9 mouse cellular contexts compared by ENCODE assay signal in the genomic region with DNA sequence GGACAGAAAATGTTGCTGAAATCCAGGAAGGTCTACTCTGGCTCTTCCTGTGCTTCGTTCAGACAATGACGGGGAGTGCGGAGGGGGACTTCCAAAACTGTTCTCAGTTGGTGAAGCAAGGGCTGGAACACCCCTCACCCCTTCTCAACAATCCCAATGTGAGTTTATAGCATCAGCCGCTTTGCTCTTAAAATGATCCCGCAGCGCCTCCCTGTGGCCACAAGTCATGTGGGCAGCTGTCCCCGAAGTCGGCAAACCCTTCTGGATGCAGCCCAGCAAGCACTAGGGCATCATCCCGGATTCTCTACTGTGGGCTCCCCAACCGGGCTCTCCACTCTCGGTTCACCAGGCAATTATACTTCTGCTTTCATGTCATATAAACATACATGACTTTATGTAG. TPM values are rescaled to one million over a fixed set of nuclear protein-coding genes. Genes with fewer than 3 reads are reported as not detected.
DNase-seq lines count a peak whose midpoint lies in the region; ATAC-seq lines count a peak whose summit lies in the region.
"Had no signal": no experiment of that assay in that cellular context is flagged by ENCODE, and none has a peak within 500 bp of the region (broad histone marks: within the 10 kb centered on the region; RNA-seq: fewer than 3 reads in every experiment).

No protein-coding gene starts in this region.

- H3K9ac ChIP-seq in lung, embryonic 16.5 days (ENCODE audit: low read length) = no peak overlapping the region
- H3K9ac ChIP-seq: limb, embryonic 15.5 days had no signal

- no peak overlapping the region for H3K27ac ChIP-seq in lung, embryonic 16.5 days (ENCODE audit: low read length)
- H3K27ac ChIP-seq: limb, embryonic 15.5 days had no signal

- peaks cover 5% of the 10 kb centered on the region for H3K4me1 ChIP-seq in lung, embryonic 16.5 days (replicated peaks; ENCODE audit: control insufficient read depth, insufficient read depth, low read length)

- H3K4me2 ChIP-seq in lung, embryonic 16.5 days (ENCODE audit: low read depth, low read length) = no peak overlapping the region
- H3K4me2 ChIP-seq: limb, embryonic 15.5 days had no signal

- no peaks in the 10 kb centered on the region for H3K36me3 ChIP-seq in lung, embryonic 16.5 days (ENCODE audit: control insufficient read depth, insufficient read depth, low read length)
- H3K36me3 ChIP-seq: limb, embryonic 15.5 days had no signal

- no peaks in the 10 kb centered on the region for H3K27me3 ChIP-seq in lung, embryonic 16.5 days (ENCODE audit: control insufficient read depth, insufficient read depth, low read depth, low read length)
- H3K27me3 ChIP-seq: limb, embryonic 15.5 days had no signal

- peak; percentile 82 for DNase-seq in CD4-positive, CD25-positive, alpha-beta regulatory T cell, adult 2 months (ENCODE audit: low read depth, low spot score)
- DNase-seq in adrenal gland, adult 8-10 months = peak; percentile 39
- DNase-seq in embryo, embryonic 11.5 days (ENCODE audit: low read depth, low spot score) = peak; percentile 66
- peak; percentile 72 to 82 for DNase-seq in gastrocnemius, postnatal 4 days (ENCODE audit: low spot score in 2 of 2)
- peak; percentile 59 to 85 for DNase-seq in layer of hippocampus, adult 18-20 months (ENCODE audit: low spot score in 2 of 2)
- DNase-seq in retina, embryonic 14.5 days (ENCODE audit: low spot score) = peak; percentile 88
- DNase-seq in thymus, postnatal 25 days = peak; percentile 77

- H3K4me3 ChIP-seq in lung, embryonic 16.5 days (ENCODE audit: low read length) = no peak overlapping the region
- H3K4me3 ChIP-seq: limb, embryonic 15.5 days had no signal

- peak; percentile 71; the same call in 1 of the 2 replicates for ATAC-seq in lung, embryonic 16.5 days (ENCODE audit: low read depth)

- no peaks in the 10 kb centered on the region for H3K9me3 ChIP-seq in lung, embryonic 16.5 days (ENCODE audit: control insufficient read depth, low read length)
- H3K9me3 ChIP-seq: limb, embryonic 15.5 days had no signal

- WGBS in lung, embryonic 16.5 days = 5% methylated on average over 11 of the region's 11 CpGs

RNA-seq across cellular contexts. Expression of gene Sacs, which starts 25.9 kb away (rescaled TPM):
- total RNA-seq in adrenal gland, adult 8-10 months (2022) = 1 to 10 TPM; 8.4 to 9.5 (median 8.6) TPM
- 10 to 100 TPM; 36.6 to 41.3 TPM for total RNA-seq in gastrocnemius, postnatal 4 days (2021)
- total RNA-seq in layer of hippocampus, adult 18-20 months (2021) = 10 to 100 TPM; 49.4 to 52.7 TPM
- 1.8 TPM in 2 replicates for polyA plus RNA-seq in lung, embryonic 16.5 days (2015; fragmentation: Nextera tagmentation; extraction: Ambion mirVana)
